Mouse (Mus musculus) left cerebral cortex, adult 18-20 months (tissue): ENCODE measurements around the gene Syt7. TPM values are rescaled to one million over a fixed set of nuclear protein-coding genes. Genes with fewer than 3 reads are reported as not detected.

ENCODE experiments used
- DNase-seq, 2 experiments: peaks; one replicate each; pipeline ENCODE4 v3.0.0; 2021 to 2022; ENCODE audit warnings: low spot score in 2 of 2, mixed read lengths in 1 of 2
- total RNA-seq, 2 experiments: library from RNA; stranded (reverse); gene quantifications; 2 replicates each; pipeline ENCODE4 v1.2.3; 2021

Gene Syt7
- total RNA-seq, 2 experiments from 2014 or later, result 267 to 301 TPM

GRCm38 (mm10) chr19:10421986-10422976 lies 33.4 kb downstream of the Syt7 start:
- DNase-seq, result no peak

DNA sequence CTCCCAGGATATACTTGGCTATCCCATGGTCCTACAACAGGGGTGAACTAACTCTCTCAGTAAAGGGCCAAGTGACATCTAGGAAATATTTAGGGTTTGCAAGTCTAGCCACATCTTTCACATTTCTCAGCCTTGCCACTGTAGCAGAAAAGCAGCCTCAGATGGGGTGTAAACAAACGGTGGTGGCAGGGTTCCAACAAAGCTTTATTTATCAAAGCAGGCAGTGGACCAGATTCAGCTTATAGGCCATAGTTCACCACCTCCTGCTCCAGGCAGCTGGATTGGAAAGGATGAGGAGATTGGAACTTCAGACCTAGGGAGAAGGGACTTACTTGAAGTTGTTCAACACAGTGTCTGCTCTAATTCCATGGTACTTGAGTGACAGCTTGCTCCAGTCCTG lies 35.9 kb downstream of the Syt7 start:
- no peak for DNase-seq

DNA sequence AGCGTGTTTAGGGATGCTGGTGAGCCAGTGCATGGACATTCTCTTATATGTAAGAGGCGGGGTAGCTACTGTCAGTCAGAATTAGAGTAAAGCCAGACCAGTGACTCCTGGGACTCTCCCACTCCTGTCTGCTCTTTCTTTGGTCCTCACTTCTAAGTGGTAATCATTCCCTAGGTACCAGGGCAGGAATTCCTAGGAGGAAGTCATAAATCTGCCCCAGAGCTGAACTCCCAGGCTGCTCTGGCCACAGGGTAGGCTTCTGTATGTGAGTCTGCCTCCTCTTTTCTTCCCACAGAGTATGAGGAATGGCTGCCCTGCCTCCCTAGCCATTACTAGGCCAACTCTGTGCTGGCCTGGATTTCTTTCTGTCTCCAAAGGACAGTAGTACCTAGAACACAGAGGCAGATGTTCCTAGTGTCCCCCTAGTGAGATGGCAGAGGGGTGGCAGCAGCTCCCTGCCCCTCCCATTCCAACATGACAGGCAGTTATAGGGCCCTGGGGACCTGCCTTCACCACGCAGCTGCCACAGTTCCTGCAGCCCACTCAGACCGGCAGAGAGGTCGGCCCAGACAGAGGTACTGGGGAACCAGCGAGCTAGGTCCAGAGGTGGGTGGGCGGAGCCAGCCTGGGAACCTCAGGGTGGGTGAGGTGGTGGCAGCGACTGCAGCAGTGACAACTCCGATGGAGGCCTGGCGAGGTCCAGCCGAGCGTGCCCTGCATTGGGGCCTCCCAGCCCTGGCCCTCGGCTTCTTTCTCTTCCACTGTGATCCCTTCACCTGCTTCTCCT lies 36.8 kb downstream of the Syt7 start:
- no peak for DNase-seq

DNA sequence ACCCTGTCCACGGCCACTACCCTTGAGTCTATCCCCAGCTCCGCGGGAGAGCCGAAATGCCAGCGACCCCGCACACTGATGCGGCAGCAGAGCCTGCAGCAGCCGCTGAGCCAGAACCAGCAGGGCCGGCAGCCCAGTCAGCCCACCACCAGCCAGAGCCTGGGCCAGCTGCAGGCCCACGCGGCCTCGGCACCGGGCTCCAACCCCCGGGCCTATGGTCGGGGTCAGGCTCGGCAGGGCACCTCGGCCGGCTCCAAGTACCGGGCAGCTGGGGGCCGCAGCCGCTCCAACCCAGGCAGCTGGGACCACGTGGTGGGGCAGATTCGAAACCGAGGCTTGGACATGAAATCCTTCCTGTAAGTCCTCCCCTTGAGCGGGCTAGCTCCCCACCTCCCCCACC lies 37.4 kb downstream of the Syt7 start:
- no peak for DNase-seq

DNA sequence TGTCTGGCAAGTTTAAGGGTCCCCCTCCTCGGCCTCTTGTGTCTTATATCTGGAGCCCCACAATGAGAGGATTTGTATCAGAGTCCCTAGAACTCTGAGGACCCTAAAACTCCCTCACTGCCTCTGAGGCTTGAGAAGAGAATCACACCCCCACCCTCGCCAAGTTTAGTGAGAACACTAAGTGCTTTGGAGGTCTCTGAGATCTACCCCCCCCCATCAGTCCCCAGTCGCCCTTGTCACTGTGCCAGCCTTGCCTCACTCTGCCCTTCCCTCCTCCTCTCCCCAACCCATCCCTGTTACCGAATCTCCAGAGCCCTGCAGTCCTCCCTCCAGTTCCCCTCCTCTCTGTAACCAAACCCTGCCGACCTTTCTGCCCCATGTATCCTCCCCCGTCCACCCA lies 37.9 kb downstream of the Syt7 start:
- DNase-seq, result no peak

GRCm38 (mm10) chr19:10427431-10427830 lies 38.5 kb downstream of the Syt7 start:
- no peak for DNase-seq

GRCm38 (mm10) chr19:10429371-10429770 lies 40.5 kb downstream of the Syt7 start:
- DNase-seq, result no peak

GRCm38 (mm10) chr19:10431410-10431809 lies 42.5 kb downstream of the Syt7 start:
- no peak for DNase-seq

- DNase-seq, result no peak
These were observed 43.0 kb downstream of the Syt7 start for GRCm38 (mm10) chr19:10431841-10432240.

DNA sequence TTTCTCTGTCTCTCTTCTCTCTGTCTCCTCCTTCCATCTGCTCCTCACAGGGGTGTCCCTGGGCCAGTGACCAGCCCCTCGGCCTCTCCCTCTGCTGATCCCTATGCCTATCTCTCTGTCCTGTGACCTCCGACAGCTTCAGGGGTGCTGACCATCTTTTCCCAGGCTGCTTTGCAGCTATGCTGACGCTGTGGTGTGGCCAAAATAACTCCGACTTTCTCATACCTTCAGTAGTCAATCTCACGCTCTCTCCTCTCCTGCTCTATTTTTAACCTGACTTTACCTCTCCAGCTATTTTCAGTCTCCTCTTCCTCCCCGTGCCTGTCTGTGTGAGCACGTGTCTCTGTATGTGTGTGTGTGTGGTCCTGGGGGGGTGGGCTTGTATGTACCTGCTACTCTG lies 44.3 kb downstream of the Syt7 start:
- no peak for DNase-seq

DNA sequence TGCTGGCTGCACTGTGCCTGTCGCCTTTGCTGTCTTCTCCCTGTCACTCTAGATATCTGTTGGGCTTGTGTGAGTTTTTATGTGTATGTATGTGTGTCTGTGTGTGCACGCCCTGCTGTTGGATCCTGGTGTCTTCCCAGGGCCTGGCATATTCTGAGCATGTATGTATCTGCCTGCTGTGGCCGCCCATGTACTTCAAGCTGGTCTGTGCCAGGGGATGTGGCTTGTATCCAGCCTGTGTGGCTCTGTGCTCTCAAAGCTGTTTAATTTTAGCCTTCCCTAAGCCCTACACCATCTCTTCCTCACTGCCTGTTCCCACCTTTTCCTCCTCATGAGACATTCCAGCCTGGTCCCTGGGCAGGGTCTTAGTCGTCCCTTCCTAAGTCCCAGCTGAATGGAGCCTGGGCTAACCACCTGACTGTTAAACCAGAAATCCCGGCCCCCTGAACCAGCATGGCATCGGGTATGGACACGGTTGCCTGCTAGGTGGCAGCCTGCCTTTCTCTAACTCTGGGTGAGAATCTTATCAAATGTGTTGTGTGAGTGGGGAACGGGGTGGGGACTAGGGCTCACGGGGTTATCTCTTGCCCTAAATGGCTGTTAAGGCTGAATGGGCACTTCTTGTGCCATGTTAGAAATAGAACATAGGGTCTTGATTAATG lies 45.1 kb downstream of the Syt7 start:
- peak in 1 of 2 experiments; percentile 67 for DNase-seq

- no peak for DNase-seq
These were observed 46.0 kb downstream of the Syt7 start for GRCm38 (mm10) chr19:10434927-10435326.

DNA sequence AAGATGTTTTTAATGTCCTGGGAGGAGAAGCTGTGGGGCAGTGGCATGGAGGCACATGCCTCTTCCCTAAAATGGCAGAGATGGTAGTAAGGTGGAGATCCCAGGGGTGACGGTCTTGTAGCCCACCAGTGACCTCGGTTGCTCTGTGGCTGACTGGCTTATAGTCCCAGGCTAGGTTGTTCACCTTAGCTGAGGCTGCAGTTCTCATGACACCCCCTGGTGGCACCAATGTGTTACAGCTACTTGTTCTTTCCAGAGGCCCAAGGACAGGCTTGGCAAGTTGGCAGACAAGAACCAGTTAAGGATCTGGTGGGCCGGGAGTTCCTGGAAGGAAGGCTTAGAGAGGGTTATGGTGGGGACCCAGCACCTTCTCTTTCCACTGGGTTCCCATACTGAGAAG lies 47.0 kb downstream of the Syt7 start:
- peak; percentile 67 to 74 for DNase-seq

DNA sequence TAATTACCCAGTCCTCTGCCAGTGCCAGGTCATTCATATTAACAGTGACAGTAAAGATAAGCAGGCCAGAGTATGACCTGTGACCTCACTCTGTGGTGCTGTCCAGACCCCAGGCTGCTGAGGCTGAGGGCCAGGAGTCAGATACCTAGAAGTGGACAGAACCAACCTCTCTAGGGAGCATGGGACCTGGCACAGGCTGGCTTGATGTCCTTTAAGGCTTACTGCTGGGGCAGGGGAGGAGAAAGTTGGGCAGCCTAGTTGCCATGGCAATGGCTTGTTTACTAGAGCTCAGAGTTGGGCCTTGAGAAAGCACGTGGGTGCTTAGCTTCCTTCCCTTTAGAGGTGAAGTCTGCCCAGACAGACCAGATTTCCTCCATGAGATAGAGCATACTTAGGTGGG lies 47.8 kb downstream of the Syt7 start:
- no peak for DNase-seq

DNA sequence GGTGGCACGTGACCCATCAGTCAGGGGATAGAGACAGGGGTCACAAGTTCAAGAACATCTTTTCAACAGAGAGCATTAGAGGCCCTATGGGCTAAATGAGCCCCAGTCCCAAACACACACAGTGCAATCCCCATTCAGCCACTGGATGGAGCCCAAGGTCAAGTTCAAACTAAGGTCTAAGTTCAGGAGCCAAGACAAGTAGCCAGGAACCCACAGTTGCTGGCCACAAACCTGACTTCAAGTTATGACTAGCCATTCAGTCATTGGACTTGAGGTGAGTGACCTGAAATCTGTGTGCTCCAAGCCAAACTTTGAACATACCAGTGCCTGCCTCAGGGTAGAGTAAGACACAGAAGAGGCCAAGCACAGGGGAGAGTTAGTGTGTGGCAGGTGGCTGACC lies 48.6 kb downstream of the Syt7 start:
- DNase-seq, result no peak

GRCm38 (mm10) chr19:10444685-10445369 lies 55.9 kb downstream of the Syt7 start:
- DNase-seq, result no peak

DNA sequence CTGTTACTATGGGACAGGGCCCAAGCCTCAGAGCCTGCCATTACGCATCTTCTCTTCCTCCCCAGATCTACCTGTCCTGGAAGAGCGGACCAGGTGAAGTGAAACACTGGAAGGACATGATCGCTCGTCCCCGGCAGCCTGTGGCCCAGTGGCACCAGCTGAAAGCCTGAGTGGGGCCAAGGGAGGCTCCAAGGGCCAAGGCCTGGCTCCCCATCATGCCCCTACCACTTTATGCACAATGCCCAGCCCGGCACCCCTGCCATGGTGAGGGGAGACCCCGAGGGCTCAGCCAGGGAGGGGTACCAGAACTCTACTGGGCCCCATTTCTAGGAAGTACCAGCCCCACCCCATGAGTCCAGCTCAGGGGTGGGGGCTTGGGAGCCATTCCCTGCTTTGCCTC lies 59.4 kb downstream of the Syt7 start:
- no peak for DNase-seq

- DNase-seq, result no peak
These were observed 60.3 kb downstream of the Syt7 start for GRCm38 (mm10) chr19:10449190-10449589.

DNA sequence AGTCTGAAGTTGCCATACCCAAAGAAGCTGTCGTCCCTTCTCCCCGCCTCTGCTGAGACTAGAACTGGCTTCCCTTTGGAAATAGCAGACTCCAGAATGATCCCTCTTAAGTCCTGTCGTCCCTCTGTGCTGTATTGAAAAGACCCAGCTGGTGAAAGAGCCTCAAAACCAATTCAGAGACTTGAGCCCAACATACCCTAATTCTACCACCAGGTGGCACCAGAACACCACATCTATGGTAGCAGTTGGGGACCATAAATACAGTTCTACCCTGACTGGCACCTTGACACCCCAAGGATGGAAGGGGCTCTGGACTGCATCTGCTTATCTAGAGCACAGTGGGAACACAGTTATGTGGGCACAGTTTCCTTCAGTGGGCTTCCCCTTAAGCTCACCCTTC lies 60.8 kb downstream of the Syt7 start:
- DNase-seq, result peak; percentile 78 to 83

- DNase-seq, result no peak
These were observed 66.0 kb downstream of the Syt7 start for GRCm38 (mm10) chr19:10454718-10455436.
